Mouse (Mus musculus) T-helper 2 cell (primary cell): ENCODE data around the gene Auts2.

ENCODE experiments used
- in situ Hi-C: fragments of 300-600 bp; cut with MboI, MseI; formaldehyde crosslinking; loops from one replicate; pipeline ENCODE4 v1.15.1; 2025; ENCODE audit warnings: high pct_unique_total_duplicates

The Auts2 gene

DNA sequence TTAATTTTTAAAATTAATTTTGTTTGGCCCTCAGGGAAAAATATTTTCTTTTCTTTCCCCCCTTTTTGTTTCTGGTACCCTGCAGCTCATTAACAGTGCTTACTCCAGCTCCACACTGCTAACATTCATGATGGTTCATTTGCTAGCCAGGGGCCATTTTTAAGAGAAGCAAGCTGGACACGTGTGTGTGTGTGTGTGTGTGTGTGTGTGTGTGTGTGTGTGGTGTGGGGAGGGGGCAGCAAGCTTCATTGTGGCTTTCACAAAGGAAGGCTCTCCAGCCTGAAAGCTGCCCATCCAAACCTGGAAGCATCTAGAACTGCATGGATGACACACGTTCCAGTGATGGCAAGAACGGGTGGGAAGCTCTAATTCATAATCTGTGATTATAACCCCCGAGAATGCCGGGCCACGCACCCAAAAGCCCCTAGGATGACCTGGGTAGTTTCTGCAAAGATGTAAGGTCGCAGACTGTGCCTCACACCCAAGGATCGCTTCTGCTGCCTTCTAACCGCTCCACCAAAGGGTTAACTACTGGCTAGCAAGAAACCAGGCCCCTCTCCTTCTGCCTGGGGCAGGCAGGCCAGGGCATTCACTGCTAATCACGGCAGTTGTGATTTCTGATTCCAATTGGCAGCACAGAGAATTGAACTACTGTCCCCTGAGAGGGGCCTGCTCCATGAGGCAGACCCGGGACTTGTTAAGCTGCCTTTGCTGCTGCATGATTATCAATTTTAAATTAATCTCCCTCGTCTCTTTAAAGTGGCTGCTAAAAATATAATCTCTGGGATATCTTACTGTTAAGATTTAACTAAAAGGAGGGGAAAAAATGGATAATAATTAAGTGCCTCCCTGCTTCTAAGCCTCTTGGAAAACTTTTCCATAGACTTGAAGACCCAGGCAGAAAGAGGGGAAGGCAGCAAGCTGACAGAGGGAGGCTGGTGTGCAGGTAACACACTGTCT is 911.8 kb downstream of the Auts2 start:
- in situ Hi-C loops: no loop called here

DNA sequence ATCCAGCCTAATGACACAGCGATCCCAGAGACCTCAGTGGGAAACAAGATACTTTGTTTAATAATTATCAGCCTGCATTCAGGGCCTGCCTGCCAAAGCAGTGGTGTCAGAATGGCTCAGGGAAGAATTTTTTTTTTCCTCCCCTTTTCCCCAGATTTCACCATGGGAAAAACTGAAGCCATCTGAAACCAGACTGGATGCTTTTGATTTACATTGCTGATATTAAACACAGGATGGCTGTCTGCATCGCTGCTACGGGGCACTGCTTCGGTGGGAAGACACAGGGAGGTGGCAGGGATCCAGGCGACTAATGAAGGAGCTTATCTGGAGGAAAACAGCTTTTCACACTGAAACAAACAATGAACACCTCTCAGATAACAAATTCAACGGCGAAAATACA is 912.6 kb downstream of the Auts2 start:
- in situ Hi-C loops: no loop called here

DNA sequence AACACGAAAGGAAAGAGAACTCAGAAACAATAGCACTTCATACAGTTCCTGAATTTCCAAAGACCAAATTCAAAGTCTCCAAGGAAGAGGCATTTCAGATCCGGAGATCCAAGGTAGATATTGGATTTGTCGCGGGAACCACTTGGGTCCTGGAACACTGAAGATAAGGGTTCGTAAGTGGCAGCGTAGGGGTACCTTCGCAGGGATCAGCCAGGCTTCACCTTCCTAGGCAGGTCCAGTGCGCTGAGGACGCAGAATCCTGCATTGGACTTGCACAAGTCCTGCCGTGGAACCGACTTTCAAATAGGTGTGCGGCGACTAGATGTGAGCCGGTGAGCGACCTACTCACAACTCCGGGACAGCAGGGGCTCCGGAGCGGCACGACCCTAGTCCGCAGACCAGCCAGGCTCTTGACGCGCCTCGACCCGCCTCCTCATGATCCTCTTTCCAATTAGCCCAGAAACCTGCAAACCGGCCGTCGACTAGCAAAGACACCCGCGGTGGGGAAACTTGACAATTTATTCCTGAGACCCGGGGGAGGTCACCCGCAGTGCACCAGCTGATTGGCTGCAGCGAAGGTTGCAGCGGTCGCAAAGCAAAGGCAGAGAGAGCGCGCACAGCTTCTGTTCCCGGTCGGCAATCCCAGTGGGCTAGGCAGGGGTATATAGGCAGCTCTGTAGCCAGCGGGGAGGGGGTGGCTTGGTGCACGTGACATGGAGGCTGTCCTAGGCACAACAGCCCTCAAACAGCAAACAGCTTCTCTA is 926.8 kb downstream of the Auts2 start:
- in situ Hi-C loops: no loop called here

DNA sequence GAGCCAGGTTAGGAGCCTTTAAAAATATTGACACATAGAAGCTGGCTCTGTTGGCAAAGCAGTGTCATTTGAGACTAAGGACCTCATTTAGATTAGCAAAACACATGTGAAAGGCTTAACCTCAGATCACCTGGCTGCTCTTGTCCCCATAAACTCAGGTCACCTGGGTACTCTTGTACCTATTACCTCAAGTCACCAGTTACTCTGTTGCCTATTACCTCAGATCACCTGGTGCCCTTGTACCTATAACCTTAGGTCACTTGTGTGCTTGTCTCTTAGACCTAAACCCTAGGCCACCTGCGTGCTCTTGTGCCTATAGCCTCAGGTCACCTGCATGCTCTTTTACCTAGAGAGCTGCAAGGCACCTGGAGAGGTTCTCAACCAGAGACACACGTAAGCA is 928.9 kb downstream of the Auts2 start:
- in situ Hi-C loops: no loop called here

DNA sequence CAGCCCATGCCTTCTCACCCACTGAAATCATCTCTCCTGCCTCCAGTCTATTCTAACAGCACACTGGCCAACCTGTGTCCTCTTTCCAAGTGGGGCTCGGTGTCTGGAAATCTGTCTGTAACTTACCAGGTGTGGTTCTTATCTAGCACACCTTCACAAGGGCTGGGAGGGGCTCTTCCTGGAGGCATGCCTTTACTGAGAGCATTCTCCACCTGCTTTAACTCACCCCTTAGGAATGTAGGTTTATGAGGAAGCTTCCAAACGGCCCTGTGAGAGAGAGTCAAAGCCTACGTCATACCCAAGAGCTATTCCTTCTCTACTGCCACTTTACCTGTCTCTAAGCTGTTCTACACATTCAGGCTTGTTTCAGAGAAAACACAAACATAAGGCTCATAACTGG is 929.8 kb downstream of the Auts2 start:
- in situ Hi-C loops: no loop called here

DNA sequence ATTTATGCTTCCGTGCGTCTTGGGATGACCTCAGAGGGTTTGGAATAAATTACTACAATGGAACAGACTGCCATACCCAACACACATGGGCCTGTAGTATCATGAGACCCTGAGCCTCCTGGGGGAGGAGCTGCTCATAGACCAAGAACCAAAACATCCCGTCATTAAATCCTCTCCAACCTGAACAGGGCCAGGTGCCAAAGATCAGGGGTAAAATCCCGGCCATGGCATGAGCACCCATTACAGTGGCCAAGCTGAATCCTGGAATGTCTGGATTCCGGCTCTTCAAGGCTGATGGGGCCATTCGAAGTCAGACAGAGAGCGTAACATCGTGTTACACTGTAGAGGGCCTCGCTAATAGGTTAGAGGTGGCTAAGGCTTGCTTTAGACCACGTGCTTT is 932.4 kb downstream of the Auts2 start:
- in situ Hi-C loops: no loop called here

DNA sequence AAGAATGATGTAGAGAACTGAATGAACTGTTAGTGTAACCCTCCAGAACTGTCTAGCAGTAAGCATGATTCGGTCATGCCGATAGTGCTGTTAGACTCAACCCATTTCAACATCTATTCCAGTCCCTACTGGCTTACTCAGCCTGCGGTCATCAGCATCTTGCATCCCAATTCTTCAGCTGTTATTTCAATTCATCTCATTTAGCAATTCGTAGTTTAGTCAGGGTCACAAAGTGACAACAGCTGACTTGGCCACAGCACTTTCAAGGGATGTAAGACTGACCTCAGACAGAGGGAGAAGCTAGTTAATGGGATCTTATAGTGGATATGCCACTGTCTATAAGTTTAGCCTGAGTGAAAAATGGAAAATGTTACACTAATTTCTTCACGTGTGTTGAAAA is 936.4 kb downstream of the Auts2 start:
- in situ Hi-C loops: no loop called here

DNA sequence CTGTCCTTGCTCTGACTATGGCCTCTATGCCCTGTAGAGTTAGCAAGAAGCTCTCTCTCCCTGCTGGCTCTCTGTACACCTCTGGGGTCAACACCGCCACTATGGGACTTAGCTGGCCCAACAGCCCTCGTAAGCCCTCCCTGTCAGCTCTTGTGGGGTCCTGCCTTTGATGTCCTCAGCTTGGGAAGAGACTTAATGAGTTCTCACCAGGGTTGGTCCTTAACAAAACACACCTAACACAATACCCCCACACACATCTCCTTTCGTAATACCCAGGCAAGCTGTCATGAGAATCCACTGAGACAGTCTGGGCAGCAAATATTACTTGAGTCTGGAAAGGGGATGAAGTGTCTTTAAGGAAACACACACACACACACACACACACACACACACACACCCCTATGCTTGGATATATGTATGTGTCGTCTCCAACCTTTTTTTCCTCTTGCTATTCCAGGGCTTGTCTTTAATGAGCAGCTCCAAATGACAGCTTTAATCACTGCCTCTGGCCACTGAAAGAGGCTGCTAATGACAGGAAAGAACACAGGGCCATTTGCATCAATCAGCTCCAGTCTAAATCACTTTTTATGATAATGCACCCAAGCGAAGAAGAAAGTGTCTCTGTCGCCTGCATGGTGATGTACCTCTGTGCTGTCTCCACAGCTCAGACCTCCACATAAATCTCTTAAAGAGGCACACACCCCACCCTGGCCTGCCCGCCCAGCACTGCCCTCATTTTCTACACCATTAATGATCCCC is 941.0 kb downstream of the Auts2 start:
- in situ Hi-C loops: loop anchor here (5.0 kb wide), 1 partner anchor 70 kb away; no protein-coding TSS in a partner anchor

DNA sequence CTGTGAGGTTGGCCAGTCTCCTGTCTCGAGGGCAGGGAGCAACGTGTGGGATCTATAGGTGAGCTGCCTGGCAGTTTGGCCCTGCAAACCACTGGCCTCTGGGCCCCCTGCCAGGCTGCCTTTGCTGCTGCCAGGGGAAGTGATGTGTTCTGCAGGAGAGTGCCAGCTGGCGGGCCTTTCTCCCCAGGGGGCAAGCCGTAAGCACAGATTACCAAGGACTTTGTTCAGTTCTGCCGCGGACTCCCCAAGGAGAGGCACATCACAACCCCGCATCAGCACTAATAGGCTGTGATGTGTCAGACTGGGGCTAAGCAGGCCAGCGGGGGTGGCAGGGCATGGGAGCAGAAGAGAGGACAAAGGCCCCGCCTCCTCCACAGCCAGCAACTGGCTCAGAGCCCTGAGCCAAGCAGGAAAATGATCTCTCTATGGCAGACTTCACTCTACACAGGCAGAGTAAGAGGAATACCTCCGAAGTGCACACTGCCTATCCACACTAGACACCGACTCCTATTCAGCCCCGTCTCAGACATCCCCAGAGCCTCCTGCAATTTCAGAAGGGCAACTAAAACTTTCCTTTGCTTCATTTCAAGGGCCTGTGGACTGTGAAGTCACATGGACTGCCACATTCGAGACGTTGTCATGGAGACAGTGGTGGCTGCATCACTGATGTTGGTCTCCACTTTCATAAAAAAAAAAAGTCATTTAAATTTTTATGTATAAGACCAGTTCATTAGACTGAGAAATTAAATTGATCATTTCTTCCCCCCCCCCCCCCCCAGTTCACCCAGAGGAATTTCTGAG is 942.6 kb downstream of the Auts2 start:
- in situ Hi-C loops: loop anchor here (5.0 kb wide), 1 partner anchor 72 kb away; no protein-coding TSS in a partner anchor

DNA sequence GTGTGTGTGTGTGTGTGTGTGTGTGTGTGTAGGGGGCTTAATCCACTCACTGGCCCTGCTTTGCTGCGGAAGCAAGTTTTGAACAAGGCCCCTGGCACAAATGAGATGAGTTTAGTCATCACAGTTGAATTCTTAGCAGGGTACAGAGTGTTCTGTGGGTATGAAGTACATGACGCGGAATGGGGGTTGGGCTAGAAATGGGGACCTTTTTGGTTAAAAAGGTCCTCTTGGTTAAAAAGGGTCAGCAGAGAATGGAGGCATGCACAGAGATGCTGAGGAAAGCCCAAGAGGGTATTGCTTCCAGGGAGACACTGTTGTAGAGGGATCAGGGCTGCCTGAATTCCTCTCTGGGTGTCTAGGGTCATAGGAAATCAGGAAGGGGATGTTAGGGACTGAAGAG is 945.6 kb downstream of the Auts2 start:
- in situ Hi-C loops: no loop called here

DNA sequence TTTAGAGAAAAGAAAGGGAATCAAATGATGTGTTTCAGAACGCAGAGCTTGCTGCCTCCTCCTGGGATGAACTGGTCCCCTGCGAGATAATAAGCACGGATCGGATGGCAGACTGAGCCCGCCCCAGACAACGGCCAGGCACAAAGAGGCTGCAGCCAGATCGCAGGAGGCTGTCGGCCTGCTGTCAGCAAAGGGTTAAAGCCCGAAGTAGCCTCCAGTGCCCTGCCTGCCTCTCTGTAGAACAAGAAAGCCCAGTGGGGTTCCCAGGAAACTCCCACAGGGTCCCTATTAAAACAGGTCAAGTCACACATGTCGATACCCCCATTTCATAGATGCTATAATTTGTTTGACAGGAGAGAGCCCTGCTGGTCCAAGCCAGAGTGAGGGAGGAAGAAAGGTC is 946.6 kb downstream of the Auts2 start:
- in situ Hi-C loops: no loop called here

DNA sequence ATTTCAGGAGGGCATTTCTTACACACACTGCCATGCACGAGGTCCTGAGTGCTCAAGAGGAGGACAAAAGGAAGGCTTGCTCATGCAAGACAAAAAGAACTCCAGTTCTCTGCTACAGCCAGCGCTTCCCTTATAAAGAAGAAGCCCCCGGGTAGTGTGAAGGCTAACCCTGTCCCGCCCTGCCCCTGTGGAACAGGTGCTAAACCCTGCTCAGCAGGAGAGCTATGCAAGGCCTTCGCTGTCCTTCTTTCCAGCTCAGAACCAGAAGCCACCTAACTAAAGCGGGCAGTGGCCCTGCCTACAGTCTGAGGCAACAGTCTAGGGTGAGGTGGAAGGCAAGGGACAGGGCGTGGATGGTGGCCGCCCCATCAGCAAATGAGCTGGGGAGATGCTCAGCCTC is 947.4 kb downstream of the Auts2 start:
- in situ Hi-C loops: no loop called here

DNA sequence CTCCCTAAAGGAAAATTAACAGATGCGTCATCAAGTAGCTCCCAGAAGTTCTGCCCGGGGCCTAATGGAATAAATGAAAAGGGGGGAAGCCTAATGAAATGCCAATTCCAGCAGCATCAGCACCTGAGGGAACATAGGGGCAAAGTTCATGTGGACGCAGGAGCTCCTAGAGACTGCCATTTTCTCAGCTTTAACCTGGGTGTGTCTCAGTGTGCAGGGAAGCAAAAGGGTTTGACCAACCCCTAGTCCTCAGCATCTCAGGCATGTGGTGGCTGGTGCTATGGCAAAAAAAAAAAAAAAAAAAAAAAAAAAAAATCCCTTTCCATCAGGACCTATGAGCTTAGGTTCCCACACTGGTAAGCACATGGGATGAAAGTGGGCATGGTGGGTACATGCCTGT is 948.5 kb downstream of the Auts2 start:
- in situ Hi-C loops: no loop called here

DNA sequence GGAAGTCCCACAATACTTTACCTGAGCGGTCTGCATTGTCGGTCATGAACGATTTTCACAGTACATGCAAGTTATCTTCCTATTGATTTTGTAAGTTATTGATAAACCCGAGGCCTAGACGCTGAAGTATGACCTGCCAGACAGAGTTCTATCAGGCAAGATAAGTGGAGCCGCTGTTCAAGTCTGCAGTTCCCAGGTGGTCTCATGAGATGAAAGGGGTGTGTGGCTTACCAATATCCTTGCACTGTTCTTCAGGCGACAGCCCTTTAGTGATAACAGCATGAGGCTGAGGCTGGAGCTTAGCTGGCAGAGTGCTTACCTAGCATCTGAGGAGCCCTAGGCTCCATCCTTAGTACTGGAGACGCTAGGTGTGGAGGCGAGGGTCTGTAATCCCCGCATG is 949.9 kb downstream of the Auts2 start:
- in situ Hi-C loops: no loop called here

DNA sequence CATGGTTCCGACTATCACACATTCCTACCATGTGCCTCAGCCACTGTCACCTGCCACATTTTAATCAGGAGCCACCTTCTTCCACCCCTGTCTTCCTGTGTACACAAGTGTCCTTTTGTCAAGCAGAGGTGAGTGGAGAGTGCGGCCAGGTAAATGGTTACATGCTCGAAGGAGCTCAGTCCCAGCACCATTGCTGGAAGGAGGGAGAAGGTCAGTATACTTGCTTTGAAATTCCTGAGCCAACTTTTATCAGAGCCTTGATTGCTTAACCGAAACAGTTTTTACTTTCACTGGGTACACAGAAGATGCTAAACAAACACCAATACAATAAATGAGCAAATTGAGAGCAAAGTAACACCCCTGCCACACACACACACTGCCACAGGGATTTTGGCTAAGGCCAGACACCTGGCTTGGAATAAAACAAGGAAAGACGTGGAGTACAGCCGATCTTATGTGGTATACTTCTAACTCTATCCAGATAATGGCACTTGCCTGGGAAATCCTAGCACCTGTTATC is 953.1 kb downstream of the Auts2 start:
- in situ Hi-C loops: no loop called here

DNA sequence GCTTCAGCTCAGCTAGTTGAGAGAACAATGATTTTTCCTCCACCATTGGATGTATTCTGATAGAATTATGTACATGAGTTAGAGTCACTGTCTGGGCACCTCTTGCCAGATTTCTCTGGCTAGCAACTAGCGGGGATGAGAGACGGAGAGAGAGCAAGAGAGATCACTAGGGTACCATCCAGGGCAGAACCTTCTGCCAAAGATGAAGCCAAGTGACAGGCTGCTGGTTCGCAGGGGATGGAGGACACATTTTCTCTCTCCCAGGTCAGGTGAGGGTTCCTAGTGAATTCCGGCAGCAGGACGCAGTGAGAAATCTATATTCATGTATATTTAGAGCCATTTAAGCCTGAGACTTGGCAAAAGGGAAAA is 956.8 kb downstream of the Auts2 start:
- in situ Hi-C loops: no loop called here

DNA sequence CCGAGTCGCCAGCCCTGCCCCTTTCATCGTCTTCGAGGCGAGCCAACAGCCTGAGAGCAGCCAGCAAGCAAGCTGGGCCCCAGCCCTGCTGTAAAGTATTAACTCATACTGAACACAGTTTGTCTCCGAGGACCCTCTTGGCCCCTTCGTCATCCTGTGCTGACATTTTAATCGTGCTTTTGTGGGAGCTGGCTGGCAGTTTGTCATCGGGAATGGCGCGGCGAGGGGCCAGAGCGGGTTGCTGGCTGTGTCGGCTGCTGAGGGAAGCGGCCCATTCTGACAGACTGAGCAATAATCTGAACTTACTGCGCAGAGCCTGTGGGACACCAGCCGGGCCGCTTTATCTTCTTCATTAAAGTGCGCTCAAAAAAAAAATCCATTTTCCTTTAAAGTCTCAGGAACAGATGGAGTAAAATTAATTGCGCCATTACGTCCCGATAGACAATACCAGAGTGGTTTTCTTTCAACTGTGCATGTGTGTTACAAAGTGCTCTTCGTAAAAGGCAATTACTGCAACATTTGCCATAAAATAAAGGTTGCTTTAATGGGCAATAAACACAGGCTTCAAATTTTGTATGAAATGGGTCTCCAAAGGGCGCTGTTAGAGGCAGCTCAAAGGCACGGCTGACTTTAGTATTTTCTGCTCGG is 957.3 kb downstream of the Auts2 start:
- in situ Hi-C loops: no loop called here

DNA sequence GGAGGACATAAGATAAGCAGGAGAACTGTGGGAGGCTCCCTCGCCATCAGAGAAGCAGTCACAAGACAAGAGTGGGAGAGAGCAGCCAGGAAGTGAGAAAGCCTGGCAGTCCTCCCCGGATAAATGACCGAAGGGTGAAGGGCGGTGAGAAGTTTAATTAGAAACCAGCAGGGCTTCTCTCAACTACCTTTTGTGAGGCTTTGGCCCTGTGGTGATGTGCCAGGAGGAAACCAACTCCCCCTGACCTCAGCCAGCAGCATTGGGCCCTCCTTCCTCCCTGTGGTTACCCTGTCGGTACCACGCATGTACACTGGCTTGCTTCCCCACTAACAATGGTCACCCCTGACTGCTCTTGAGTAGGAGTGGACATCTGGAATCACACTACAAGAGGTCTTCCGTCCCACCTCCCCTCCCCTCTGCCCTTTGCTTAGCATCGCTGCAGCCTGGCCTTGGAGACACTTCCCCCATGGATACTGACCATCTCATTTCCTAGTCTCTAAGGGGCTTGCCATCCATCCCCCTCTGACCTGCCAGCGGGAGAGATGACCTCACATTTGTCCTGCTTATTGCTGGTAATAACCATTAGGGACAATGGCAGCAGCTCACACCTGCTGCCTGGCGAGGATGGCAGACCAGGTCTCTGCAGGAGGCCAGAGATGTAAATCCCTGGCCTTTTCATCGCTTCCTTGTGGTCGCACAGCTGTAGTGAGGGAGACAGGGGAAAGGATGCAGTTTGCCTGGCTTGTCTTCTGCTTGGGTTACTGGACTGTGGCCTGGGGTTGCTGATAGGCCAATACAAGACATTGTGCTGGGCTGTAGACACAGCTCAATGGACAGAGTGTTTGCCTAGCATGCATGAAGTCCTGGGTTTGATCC is 958.6 kb downstream of the Auts2 start:
- in situ Hi-C loops: no loop called here
